Mouse (Mus musculus) liver, embryonic 14.5 days (tissue): ENCODE results near the gene Sox4.

Experiments
- CTCF ChIP-seq: IDR thresholded peaks from 2 replicates; pipeline ENCODE4 v1.5.1; 2016; ENCODE audit warnings: antibody characterized with exemption, low read depth, control low read depth
- EP300 ChIP-seq: IDR thresholded peaks from 2 replicates; pipeline ENCODE4 v1.6.1; 2016; ENCODE audit warnings: antibody characterized with exemption, low read depth

- TF ChIP-seq CTCF: no peak
- no peak for TF ChIP-seq EP300
Measured at GRCm38 (mm10) chr13:28946565-28947135, 6.9 kb downstream of the Sox4 start.
